Mouse (Mus musculus) liver, adult 2 months (tissue): ENCODE data around the gene Isyna1.

Experiments
- CTCF ChIP-seq: fragments of 200-500 bp; IDR thresholded peaks from 2 replicates; pipeline ENCODE4 v1.5.1; 2011; ENCODE audit warnings: low read depth, low read length, control low read depth
- POLR2A ChIP-seq: fragments of 200-500 bp; IDR thresholded peaks from 2 replicates; pipeline ENCODE4 v1.6.1; 2011; ENCODE audit warnings: low read length, control low read depth; ENCODE audit not compliant: insufficient read depth; ENCODE audit errors: extremely low read depth

DNA sequence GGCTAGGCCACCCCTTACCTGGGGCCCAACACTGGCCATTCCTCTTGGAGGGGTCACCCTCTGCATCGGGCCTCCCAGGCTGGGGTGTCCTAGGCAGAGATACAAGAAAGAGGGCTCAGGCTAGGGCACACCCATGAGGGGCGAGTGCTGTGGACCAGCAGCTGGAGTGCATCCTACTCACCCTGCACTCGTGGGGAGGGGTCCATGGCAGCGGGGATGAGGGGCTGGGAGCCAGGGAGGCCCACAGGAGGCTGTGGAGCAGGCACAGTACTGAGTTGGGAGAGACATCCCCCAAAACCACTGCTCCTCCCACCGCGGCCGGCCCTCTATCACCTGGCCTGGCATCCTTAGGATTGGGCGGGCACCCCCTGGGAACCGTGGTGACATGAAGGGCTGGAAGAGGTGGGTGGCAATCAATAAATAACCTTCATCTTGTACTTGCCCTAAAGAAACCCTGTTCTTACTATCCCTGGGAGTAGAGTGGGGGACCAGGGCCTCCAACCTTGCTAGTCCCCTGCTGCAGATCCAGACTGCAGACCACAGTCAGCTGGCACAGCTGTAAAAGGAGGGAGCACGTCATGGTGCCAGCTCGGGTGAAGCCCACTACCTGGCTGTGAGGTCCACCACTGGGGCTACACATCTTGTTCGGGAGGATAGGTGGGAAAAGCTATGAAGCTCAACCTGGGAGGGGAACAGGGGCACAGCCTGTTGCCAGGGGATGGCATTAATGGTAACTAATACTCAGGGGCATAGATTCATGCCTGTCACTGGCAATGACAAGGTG lies 5.5 kb downstream of the Isyna1 start:
- TF ChIP-seq POLR2A (no peak), CTCF (no peak)
